Mouse (Mus musculus) spleen, adult 2 months (tissue): Measurements from ENCODE around the gene Nrxn1. TPM values are rescaled to one million over a fixed set of nuclear protein-coding genes. Genes with fewer than 3 reads are reported as not detected.

Source experiments
- DNase-seq, 2 experiments: peaks; one replicate each; pipeline versions ENCODE4 v3.0.0 to v3.0.0-alpha.2; 2012 to 2021; ENCODE audit warnings: low spot score in 2 of 2, low read depth in 1 of 2
- H3K27ac ChIP-seq: fragments of 200-500 bp; 2 replicates; pipeline ENCODE4 v1.5.1; 2012; ENCODE audit warnings: low read length, inconsistent platforms; ENCODE audit not compliant: insufficient read depth
- H3K27me3 ChIP-seq: fragments of 200-500 bp; 2 replicates; pipeline ENCODE4 v1.6.1; 2012; ENCODE audit warnings: mild to moderate bottlenecking, moderate library complexity, low read length, inconsistent platforms; ENCODE audit not compliant: control insufficient read depth, insufficient read depth
- H3K36me3 ChIP-seq: fragments of 200-500 bp; 2 replicates; pipeline ENCODE4 v1.6.1; 2012; ENCODE audit warnings: mild to moderate bottlenecking, low read length, inconsistent platforms; ENCODE audit not compliant: control insufficient read depth, insufficient read depth
- H3K4me1 ChIP-seq: fragments of 200-500 bp; 2 replicates; pipeline ENCODE4 v1.6.1; 2011; ENCODE audit warnings: inconsistent platforms; ENCODE audit not compliant: control insufficient read depth, insufficient read depth, insufficient read length
- H3K4me3 ChIP-seq: fragments of 200-500 bp; 2 replicates; pipeline ENCODE4 v1.5.1; 2011; ENCODE audit warnings: mild to moderate bottlenecking, inconsistent platforms; ENCODE audit not compliant: insufficient read depth, insufficient read length; ENCODE audit errors: extremely low read depth
- CTCF ChIP-seq: fragments of 200-500 bp; IDR thresholded peaks from 2 replicates; pipeline ENCODE4 v1.5.1; 2011; ENCODE audit warnings: mild to moderate bottlenecking, inconsistent platforms; ENCODE audit not compliant: insufficient read depth, insufficient read length, insufficient replicate concordance; ENCODE audit errors: extremely low read depth
- POLR2A ChIP-seq: fragments of 200-500 bp; IDR thresholded peaks from 2 replicates; pipeline ENCODE4 v1.6.1; 2011; ENCODE audit warnings: low read depth, low read length, inconsistent platforms
- WGBS: fragments of 180-500 bp; shearing (Covaris S2); methylation state at CpG from one replicate; pipeline ENCODE4 v1.1.7; 2018; 5-methylcytosine and 5-hydroxymethylcytosine counted together
- polyA plus RNA-seq: library from polyadenylated mRNA; depleted of rRNA; stranded (reverse); fragments of >200 nt; gene quantifications from 2 replicates; pipeline ENCODE4 v1.2.3, GENCODE M21; 2012

Gene Nrxn1
- polyA plus RNA-seq, 1 experiment = 0.50 TPM

DNA sequence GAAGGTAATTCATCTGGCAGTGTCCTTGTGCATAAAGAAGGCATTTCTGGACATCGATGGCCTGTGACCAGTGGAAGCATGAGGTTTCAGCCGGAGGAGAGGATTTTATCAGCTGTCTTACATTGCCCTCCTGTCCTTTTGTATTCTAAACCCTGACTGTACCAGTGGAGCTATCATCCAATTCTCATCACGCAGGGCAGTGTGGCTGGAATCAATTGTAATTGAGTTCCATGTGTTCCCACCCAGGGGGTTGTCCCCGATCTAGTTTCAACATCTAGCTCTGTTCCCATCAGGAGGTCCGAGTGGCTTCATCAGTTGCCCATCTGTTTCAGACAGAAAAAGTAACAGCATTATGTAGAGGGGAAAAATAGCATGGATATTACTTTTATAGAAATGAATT is 1038.6 kb downstream of the Nrxn1 start:
- 88% methylated on average over 5 of the region's 5 CpGs for WGBS
- DNase-seq = no peak

DNA sequence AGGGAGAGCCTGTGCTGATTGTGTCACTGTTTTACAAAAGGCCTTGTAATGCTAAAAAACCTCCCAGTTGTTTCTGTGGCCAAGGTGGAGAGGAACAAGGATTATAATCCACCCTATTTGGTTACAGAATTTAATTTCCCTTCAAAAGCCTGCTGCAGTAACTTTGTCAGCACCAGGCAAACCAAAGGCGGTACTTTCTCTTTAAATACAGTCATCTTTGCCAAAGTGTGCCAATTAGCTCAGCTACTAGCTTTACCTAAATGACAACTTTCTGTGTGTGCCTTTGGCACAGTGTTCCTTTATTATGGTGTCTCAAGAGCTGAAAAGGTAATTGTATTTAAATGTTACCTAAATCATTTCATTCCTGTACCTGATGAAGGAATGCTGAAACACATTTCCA is 1053.6 kb downstream of the Nrxn1 start:
- Histone ChIP-seq H3K27ac (no peak overlapping the region), H3K27me3 (no peaks in the 10 kb centered on the region), H3K36me3 (no peaks in the 10 kb centered on the region), H3K4me1 (no peaks in the 10 kb centered on the region), H3K4me3 (no peak overlapping the region)
- DNase-seq = no peak
- WGBS = 85% methylated on average over 1 of the region's 1 CpGs
- TF ChIP-seq POLR2A = no peak
- TF ChIP-seq CTCF = no peak

More for the DNA sequence above, 1038.6 kb downstream of the Nrxn1 start:
- Histone ChIP-seq H3K27me3 (no peaks in the 10 kb centered on the region), H3K4me3 (no peak overlapping the region), H3K27ac (no peak overlapping the region), H3K36me3 (no peaks in the 10 kb centered on the region), H3K4me1 (no peaks in the 10 kb centered on the region)
- TF ChIP-seq POLR2A = no peak
- TF ChIP-seq CTCF = no peak

DNA sequence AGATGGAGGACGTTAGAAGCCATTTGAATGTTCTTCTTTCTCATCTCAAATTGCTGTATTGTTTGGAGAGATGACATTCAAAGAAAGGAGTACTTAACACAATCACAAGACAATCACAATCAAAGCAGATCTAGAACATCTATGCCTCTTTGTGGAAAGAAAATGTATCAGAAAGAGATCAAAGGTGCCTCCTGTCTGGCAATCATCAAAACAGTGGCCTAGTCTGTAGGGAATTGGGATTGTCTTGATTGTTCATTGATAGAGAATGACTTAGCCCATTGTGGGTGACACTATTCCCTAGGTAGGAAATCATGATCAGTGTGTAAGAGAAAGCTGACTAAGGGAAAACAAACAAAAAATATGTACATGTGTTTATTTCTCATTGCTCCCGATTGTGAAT is 1060.5 kb downstream of the Nrxn1 start:
- 80% methylated on average over 2 of the region's 2 CpGs for WGBS

DNA sequence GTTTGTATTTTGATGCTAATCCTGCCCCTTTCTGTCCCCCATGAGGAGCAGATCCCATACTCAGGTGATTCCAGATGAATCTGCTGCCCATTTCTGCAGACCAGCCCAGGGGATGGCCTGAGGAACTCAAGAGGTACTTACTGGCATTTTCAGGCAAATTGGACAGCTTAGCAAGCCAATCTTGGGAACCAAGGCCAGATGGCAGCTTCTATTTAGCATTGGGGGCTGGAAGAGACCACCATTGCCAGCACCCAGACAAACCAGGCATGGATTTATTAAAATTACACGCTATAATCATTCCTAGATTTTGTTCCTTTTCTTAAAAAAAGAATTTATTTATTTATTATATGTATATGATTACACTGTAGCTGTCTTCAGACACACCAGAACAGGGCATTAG is 1076.2 kb downstream of the Nrxn1 start:
- WGBS = 72% methylated on average over 1 of the region's 1 CpGs
- Histone ChIP-seq H3K4me3 (no peak overlapping the region), H3K27ac (no peak overlapping the region), H3K4me1 (no peaks in the 10 kb centered on the region), H3K27me3 (no peaks in the 10 kb centered on the region), H3K36me3 (no peaks in the 10 kb centered on the region)
- no peak for DNase-seq
- TF ChIP-seq CTCF (no peak), POLR2A (no peak)

More for the DNA sequence above, 1060.5 kb downstream of the Nrxn1 start:
- DNase-seq = no peak
- TF ChIP-seq CTCF (no peak), POLR2A (no peak)
- no peak overlapping the region for H3K27ac ChIP-seq
- H3K4me1 ChIP-seq = no peaks in the 10 kb centered on the region
- no peak overlapping the region for H3K4me3 ChIP-seq
- no peaks in the 10 kb centered on the region for H3K36me3 ChIP-seq
- H3K27me3 ChIP-seq = no peaks in the 10 kb centered on the region

DNA sequence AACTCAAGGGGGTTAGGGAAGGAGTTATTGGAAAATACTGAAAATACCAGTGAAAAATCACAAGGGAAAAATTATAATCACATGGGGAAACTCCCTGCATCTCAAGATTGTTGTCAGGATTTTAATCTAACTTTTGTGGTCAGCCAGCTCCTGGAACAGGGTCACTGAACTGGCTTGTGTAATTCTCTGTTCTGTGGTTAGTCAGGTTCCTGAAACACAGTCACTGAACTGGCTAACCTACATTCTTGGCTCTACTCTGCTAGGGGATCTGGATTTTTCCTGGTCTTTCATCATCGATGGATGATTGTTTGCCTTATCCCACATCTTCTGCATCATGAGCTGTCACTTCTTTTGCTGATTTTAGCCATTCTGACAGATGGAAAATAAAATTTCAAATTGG is 1081.1 kb downstream of the Nrxn1 start:
- 90% methylated on average over 1 of the region's 1 CpGs for WGBS
- Histone ChIP-seq H3K27me3 (no peaks in the 10 kb centered on the region), H3K27ac (no peak overlapping the region), H3K4me1 (no peaks in the 10 kb centered on the region), H3K36me3 (no peaks in the 10 kb centered on the region), H3K4me3 (no peak overlapping the region)
- DNase-seq = no peak
- TF ChIP-seq POLR2A (no peak), CTCF (no peak)

DNA sequence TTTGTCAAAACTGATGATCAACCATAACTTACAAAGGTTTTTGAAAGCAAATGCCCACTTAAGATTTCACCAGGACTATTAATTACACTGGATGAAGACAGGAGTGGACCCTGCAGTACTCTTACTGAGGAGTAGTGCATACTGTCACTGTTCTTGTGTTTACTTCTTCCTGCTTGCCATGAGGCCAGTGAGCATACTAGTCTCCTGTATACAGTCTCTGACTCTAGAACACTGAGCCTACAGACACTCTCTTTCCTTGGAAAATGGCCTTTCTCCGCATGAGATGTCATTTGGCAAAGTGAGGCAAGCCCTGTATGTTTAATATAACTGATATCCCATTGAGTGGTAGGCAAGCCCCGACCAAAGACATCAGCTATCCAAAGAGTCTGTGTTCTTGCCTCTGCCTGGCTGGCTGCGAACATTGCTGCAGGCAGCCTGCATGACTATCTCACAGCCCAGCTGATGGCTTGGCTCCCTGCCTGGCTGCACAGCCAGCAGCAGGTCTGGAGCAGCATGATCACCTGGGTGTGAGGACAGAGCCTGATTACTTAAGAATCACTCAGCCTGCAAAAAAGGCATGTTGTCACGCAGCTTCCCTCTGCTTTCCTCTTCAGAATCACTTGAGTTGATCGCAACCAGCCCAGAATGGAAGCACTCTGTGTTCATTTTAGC is 1085.3 kb downstream of the Nrxn1 start:
- Histone ChIP-seq H3K27ac (no peak overlapping the region), H3K4me3 (no peak overlapping the region), H3K27me3 (no peaks in the 10 kb centered on the region), H3K4me1 (no peaks in the 10 kb centered on the region), H3K36me3 (no peaks in the 10 kb centered on the region)
- no peak for TF ChIP-seq CTCF
- no peak for TF ChIP-seq POLR2A
- WGBS = 74% methylated on average over 5 of the region's 5 CpGs
- DNase-seq = no peak

DNA sequence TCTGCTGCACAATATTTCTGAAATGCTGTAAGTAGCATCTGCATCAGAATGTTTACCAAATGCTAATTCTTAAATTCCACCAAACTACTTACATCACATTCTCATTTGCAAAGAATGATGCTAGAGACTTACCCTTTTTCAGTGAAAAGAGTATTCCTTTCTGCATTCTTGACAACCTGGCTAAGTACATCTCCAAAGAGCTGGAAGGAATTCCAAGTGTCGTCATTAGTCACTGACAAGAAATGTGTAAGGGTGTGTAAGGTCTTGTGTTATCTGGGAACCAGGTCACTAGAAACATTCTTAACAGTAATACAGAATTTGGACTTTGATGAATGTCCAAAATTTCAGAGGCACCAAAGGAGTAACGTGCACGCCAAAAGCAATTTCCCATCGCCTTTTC is 1102.2 kb downstream of the Nrxn1 start:
- WGBS = 90% methylated on average over 4 of the region's 4 CpGs
- H3K27me3 ChIP-seq = no peaks in the 10 kb centered on the region
- TF ChIP-seq CTCF (no peak), POLR2A (no peak)

More for the DNA sequence above, 1102.2 kb downstream of the Nrxn1 start:
- H3K4me3 ChIP-seq = no peak overlapping the region
- no peak for DNase-seq
- H3K4me1 ChIP-seq = no peaks in the 10 kb centered on the region
- no peak overlapping the region for H3K27ac ChIP-seq
- H3K36me3 ChIP-seq = no peaks in the 10 kb centered on the region
